Mouse (Mus musculus): ENCODE measurements around the gene Ubap2l.

DNA sequence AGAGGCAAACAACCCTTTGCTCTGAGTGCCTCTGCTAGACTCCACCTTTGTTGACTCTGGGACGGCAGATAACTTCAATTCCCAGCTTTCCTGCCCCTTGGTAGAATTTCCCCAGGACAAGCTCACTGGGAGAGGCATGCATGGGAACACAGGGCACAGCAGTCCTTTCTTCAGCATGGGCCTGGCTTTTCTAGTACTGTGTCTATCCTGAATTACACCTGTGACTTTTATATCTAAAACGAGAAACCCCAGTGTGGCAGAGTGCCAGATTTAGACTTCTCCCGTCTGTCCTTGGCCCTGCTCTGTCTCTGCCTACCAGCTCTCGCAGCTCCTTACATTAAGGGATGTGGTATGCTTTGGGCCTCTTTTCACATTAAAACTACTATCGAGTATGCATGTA is 30.6 kb upstream of the Ubap2l start:
- TF ChIP-seq TAL1 (IDR thresholded peaks at IDR 0.05; ENCODE audit: low read length) = no peak
- TF ChIP-seq GATA1 (IDR thresholded peaks at IDR 0.05; ENCODE audit: low read length) = no peak

Data from erythroblast, embryonic 14.5 days (primary cell).